Mouse (Mus musculus): ENCODE measurements around the gene Cyp4f37. TPM values are rescaled to one million over a fixed set of nuclear protein-coding genes. Genes with fewer than 3 reads are reported as not detected.
"Not testable (repeated sequence)": the region's sequence is repeated elsewhere in the genome, so short reads cannot be mapped to it uniquely, and the experiment has no call there.

Gene Cyp4f37
- not detected for total RNA-seq (2021)
- long read RNA-seq, experiment 1 = 0 reads
- long read RNA-seq, experiment 2 = 0 reads

- DNase-seq (ENCODE audit: low spot score in 2 of 2) = not testable (repeated sequence)
These were observed at the start of gene Cyp4f37 for GRCm38 (mm10) chr17:32621018-32621417. Cyp4f37 (plus strand) TSS chr17:32621309.

DNA sequence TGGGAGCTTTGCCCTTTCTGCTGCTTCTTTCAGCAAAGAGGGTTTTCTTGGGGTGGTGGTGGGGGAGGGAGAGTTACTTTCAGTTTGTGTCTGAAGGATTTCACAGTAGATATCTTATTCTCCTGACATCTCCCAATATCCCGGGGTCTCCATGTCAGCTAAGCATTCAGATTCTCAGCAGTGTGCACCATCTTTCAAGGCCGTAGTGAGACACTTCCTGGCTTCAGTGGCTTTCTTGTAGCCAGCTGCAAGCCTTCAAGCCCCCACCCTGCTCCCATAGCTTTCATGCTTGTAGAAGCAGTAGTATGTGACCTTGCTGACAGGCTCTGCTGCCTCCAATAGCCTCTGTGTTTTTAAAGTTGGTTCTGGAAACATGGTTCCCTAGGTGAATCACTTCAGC lies 47.8 kb upstream of the Cyp4f37 start:
- DNase-seq (ENCODE audit: low spot score in 2 of 2) = not testable (repeated sequence)

GRCm38 (mm10) chr17:32577496-32578186 lies 43.5 kb upstream of the Cyp4f37 start:
- DNase-seq (ENCODE audit: low spot score in 2 of 2) = no peak

DNA sequence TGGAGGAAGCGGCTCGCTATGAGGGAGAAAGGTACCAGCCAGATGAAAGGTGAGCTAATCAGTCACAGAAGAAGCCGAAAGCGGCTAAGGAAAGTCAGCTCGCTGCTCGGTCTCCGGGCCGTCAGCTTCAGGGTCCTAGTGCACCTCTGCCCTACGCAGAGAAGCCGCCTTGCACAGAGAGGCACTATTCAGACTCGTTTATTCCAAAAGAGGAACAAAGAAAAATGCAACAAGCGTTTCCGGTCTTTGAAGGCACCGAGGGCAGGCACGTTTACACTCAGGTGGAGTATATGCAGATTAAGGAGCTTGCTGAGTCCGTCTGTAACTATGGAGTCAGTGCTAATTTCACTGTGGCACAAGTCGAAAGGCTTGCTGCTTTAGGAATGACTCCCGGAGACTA lies 24.6 kb upstream of the Cyp4f37 start:
- no peak for DNase-seq (ENCODE audit: low spot score in 2 of 2)

GRCm38 (mm10) chr17:32608055-32608454 lies 13.1 kb upstream of the Cyp4f37 start:
- no peak for DNase-seq (ENCODE audit: low spot score in 2 of 2)

GRCm38 (mm10) chr17:32610231-32610630 lies 10.9 kb upstream of the Cyp4f37 start:
- DNase-seq (ENCODE audit: low spot score in 2 of 2) = not testable (repeated sequence)

DNA sequence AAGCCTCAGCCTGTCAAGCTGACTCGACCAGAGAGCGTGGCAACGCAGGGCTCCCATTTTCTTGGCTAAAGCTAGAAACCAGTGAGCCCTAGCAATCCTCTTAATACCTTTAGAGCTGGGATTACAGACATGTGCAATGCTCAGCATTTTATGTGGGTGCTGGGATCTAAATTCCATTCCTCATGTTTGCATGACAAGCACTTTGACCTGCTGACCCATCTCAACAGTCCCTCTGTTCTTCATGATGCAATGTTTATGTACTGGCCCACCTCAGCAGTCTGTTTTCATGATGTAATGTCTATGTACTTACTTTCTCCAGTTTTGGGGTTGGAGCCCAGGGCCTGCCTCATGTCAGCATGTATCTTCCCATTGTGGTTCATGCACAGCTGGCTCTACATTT lies 10.2 kb upstream of the Cyp4f37 start:
- DNase-seq (ENCODE audit: low spot score in 2 of 2) = no peak

DNA sequence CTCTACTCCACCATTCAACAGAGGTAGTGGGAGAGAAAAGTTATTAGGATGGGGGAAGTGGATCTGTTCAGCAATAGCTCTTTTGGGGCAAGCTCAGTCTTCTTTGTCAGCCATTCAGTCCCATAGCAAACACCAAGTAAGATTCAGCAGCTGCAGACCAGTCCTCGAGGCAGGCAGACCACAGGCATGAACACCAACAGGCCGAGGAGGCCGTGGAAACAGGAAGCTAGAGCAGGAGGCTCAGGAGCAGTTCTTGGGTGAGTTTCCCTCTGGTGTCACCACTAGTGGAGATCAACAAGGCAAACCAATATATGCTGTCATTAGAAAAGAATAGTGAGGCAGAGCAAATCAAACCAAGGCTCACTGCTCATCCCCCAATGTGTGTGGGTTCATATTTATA lies 8.7 kb upstream of the Cyp4f37 start:
- DNase-seq (ENCODE audit: low spot score in 2 of 2) = no peak

- DNase-seq (ENCODE audit: low spot score in 2 of 2) = no peak
These were observed 3.9 kb upstream of the Cyp4f37 start for GRCm38 (mm10) chr17:32617252-32617651.

- DNase-seq (ENCODE audit: low spot score in 2 of 2) = not testable (repeated sequence)
These were observed 8.6 kb downstream of the Cyp4f37 start for GRCm38 (mm10) chr17:32629726-32630125.

GRCm38 (mm10) chr17:32631936-32632335 lies 10.8 kb downstream of the Cyp4f37 start:
- no peak for DNase-seq (ENCODE audit: low spot score in 2 of 2)

- not testable (repeated sequence) for DNase-seq (ENCODE audit: low spot score in 2 of 2)
These were observed 13.3 kb downstream of the Cyp4f37 start for GRCm38 (mm10) chr17:32634242-32634971.

GRCm38 (mm10) chr17:32634972-32635314 lies 13.8 kb downstream of the Cyp4f37 start:
- DNase-seq (ENCODE audit: low spot score in 2 of 2) = peak; percentile 88

DNA sequence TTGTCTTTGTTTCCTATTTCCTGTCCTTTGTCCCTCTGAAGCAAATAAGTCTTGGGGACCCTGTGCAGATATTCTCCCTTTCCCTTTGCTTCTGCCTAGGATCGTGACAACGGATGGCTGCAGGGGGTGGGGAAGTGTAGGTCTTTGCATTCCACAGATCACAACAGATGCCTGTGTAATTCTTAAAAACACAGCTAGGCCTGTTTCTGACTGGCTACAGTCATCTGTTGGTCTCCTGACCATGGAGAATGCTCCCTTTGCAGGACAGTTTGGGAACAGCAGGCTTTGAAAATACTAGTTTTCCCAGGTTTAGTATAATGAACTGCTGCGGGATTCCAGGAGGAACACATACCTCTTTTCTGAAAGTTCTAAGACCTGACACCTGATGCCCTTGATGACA lies 15.2 kb downstream of the Cyp4f37 start:
- DNase-seq (ENCODE audit: low spot score in 2 of 2) = no peak

- no peak for DNase-seq (ENCODE audit: low spot score in 2 of 2)
These were observed 16.0 kb downstream of the Cyp4f37 start for GRCm38 (mm10) chr17:32637151-32637550.

- no peak for DNase-seq (ENCODE audit: low spot score in 2 of 2)
These were observed 25.5 kb downstream of the Cyp4f37 start for GRCm38 (mm10) chr17:32646631-32647030.

DNA sequence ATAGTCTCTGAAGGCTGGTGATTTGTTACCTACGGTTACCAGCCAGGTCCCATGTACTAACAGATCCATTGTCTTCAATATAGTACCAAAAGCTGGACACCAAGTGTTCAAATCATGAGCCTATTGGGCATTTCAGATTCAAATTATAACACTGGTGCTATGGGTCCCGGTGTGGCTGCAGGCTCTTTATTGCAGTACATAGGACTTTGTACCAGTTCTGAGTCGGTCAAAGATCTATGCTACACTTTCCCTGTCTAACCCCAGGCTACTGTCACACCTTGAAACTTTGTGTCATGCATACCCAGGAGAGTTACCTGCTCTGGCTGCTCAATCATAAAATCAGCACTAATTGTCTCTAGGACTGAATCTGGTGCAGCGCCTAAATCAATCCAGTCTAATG lies 32.8 kb downstream of the Cyp4f37 start:
- DNase-seq (ENCODE audit: low spot score in 2 of 2) = no peak

- no peak for DNase-seq (ENCODE audit: low spot score in 2 of 2)
These were observed 35.9 kb downstream of the Cyp4f37 start for GRCm38 (mm10) chr17:32657041-32657440.

DNA sequence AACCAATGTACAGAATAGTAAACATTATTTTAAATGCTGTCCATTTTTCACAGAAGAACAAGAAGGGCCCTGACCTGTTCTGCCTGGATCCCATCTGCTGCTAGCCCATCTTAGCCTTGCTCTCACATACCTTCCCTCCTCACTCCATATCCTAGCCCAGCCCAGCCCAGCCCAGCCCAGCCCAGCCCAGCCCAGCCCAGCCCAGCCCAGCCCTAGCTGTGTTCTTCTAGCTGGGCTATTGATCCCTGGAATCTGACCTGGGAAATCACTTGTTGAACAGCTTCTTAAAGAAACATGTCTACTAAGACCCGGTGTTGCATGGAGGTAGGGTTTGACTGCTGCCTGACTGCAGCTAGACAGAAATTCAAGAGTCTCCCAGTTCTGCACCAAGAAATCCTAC lies 37.1 kb downstream of the Cyp4f37 start:
- DNase-seq (ENCODE audit: low spot score in 2 of 2) = no peak

DNA sequence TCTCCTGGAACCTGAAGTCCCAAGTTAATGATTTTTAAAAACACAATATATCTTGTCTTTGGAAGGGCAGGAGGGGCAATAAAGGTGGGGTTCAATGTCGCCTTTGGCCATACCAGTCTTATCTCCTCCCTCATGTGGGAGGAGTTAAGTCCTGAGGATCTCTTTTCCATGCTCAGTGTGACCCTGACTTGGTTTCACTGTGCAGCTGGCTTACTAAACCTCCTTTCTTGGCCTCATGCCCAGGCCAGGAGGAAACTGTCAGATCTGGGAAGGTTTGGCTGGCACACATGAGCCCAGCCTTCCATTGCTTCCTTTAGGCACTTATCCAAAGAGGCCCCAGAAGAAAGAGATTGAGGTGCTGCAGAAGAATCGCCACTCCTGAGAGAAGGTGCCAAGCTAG lies 37.6 kb downstream of the Cyp4f37 start, which contains the start of gene Cyp4f40:
Gene Cyp4f40 (plus strand): TSS at position 189 of the 400 bp plus-strand sequence.
- DNase-seq (ENCODE audit: low spot score in 2 of 2) = peak; percentile 41 to 66

GRCm38 (mm10) chr17:32673976-32674375 lies 52.9 kb downstream of the Cyp4f37 start:
- no peak for DNase-seq (ENCODE audit: low spot score in 2 of 2)

GRCm38 (mm10) chr17:32676040-32676635 lies 55.0 kb downstream of the Cyp4f37 start:
- no peak for DNase-seq (ENCODE audit: low spot score in 2 of 2)

Measured in adrenal gland, adult 18-20 months (tissue).